Mouse (Mus musculus): Measurements from ENCODE around the gene Zbtb8a. TPM values are rescaled to one million over a fixed set of nuclear protein-coding genes. Genes with fewer than 3 reads are reported as not detected.

Gene Zbtb8a
- total and polyA plus RNA-seq, 2 experiments from 2014 or later, result 15.3 to 26.9 TPM

DNA sequence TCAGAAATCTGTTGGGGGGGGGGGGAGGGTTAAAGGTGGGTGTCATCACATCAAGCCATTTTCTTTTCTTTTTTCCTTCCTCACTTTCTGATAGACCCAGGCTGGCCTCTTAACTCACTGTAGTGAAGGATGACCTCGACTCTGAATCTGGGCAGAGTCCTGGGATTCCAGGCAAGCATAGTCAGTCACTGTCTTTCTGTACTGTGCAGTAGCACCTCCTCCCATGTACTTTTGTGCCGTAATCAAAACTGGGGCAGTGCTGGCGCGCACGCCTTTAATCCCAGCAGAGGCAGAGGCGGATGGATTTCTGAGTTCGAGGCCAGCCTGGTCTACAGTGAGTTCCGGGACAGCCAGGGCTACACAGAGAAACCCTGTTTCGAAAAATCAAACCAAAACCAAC, 74.1 kb downstream of the Zbtb8a start:
- Histone ChIP-seq H3K9ac (replicated peaks; ENCODE audit: low read length) (no peak overlapping the region), H3K27ac (no peak overlapping the region), H3K27me3 (ENCODE audit: insufficient read depth, low read length) (no peaks in the 10 kb centered on the region), H3K4me2 (ENCODE audit: low read depth, low read length) (no peak overlapping the region), H3K4me1 (ENCODE audit: insufficient read depth, low read length) (no peaks in the 10 kb centered on the region), H3K36me3 (ENCODE audit: insufficient read depth, low read length) (peaks cover 20% of the 10 kb centered on the region; the same call in 1 of the 2 replicates), H3K4me3 (ENCODE audit: low read length) (no peak overlapping the region), H3K9me3 (ENCODE audit: low read length) (no peaks in the 10 kb centered on the region)
- no peak for DNase-seq (ENCODE audit: low spot score)
- TF ChIP-seq CTCF (IDR thresholded peaks at IDR 0.05; ENCODE audit: low read depth), result no peak
- ATAC-seq, result no peak
- WGBS, result 87% methylated on average over 9 of the region's 9 CpGs

Other genes starting within 250 kb of the Zbtb8a start
- 33.5 and 38.4 TPM in 2 replicates for gene Fndc5, start 241.1 kb downstream of the Zbtb8a start, total RNA-seq (2014; rRNA removed)
- gene Fndc5, start 241.1 kb downstream of the Zbtb8a start, polyA plus RNA-seq (2015; fragmentation: Nextera tagmentation; extraction: Ambion mirVana), result 19.6 and 20.1 TPM in 2 replicates
- 35.9 and 36.8 TPM in 2 replicates for gene S100pbp, start 188.4 kb downstream of the Zbtb8a start, total RNA-seq (2014; rRNA removed)
- gene S100pbp, start 188.4 kb downstream of the Zbtb8a start, polyA plus RNA-seq (2015; fragmentation: Nextera tagmentation; extraction: Ambion mirVana), result 16.2 and 16.9 TPM in 2 replicates
- gene Yars, start 188.4 kb downstream of the Zbtb8a start, total RNA-seq (2014; rRNA removed), result 56.0 and 79.6 TPM in 2 replicates
- 101 and 102 TPM in 2 replicates for gene Yars, start 188.4 kb downstream of the Zbtb8a start, polyA plus RNA-seq (2015; fragmentation: Nextera tagmentation; extraction: Ambion mirVana)
- 23.1 and 29.0 TPM in 2 replicates for gene C77080, start 116.7 kb downstream of the Zbtb8a start, total RNA-seq (2014; rRNA removed)
- gene C77080, start 116.7 kb downstream of the Zbtb8a start, polyA plus RNA-seq (2015; fragmentation: Nextera tagmentation; extraction: Ambion mirVana), result 4.9 and 5.3 TPM in 2 replicates
- gene Sync, start 90.5 kb downstream of the Zbtb8a start, total RNA-seq (2014; rRNA removed), result 1.9 and 3.3 TPM in 2 replicates
- 1.9 and 2.0 TPM in 2 replicates for gene Sync, start 90.5 kb downstream of the Zbtb8a start, polyA plus RNA-seq (2015; fragmentation: Nextera tagmentation; extraction: Ambion mirVana)
- gene Rbbp4, start 42.7 kb downstream of the Zbtb8a start, total RNA-seq (2014; rRNA removed), result 71.3 and 83.2 TPM in 2 replicates
- 234 and 236 TPM in 2 replicates for gene Rbbp4, start 42.7 kb downstream of the Zbtb8a start, polyA plus RNA-seq (2015; fragmentation: Nextera tagmentation; extraction: Ambion mirVana)
- 4.3 and 5.7 TPM in 2 replicates for gene Zbtb8os, start 42.4 kb downstream of the Zbtb8a start, total RNA-seq (2014; rRNA removed)
- 23.5 and 27.4 TPM in 2 replicates for gene Zbtb8os, start 42.4 kb downstream of the Zbtb8a start, polyA plus RNA-seq (2015; fragmentation: Nextera tagmentation; extraction: Ambion mirVana)
- 9.7 and 15.3 TPM in 2 replicates for gene Zbtb8b, start 62.7 kb upstream of the Zbtb8a start, total RNA-seq (2014; rRNA removed)
- 11.3 and 12.9 TPM in 2 replicates for gene Zbtb8b, start 62.7 kb upstream of the Zbtb8a start, polyA plus RNA-seq (2015; fragmentation: Nextera tagmentation; extraction: Ambion mirVana)
- gene Bsdc1, start 83.5 kb upstream of the Zbtb8a start, total RNA-seq (2014; rRNA removed), result 55.2 and 60.6 TPM in 2 replicates
- 25.3 and 27.1 TPM in 2 replicates for gene Bsdc1, start 83.5 kb upstream of the Zbtb8a start, polyA plus RNA-seq (2015; fragmentation: Nextera tagmentation; extraction: Ambion mirVana)
- not detected in 2 replicates for gene Tssk3, start 112.9 kb upstream of the Zbtb8a start, total RNA-seq (2014; rRNA removed)
- gene Tssk3, start 112.9 kb upstream of the Zbtb8a start, polyA plus RNA-seq (2015; fragmentation: Nextera tagmentation; extraction: Ambion mirVana), result 1.1 and 1.3 TPM in 2 replicates
- gene Fam229a, start 113.1 kb upstream of the Zbtb8a start, total RNA-seq (2014; rRNA removed), result 3.9 TPM in 1 of 2 replicates, not detected in the other
- gene Fam229a, start 113.1 kb upstream of the Zbtb8a start, polyA plus RNA-seq (2015; fragmentation: Nextera tagmentation; extraction: Ambion mirVana), result 3.0 and 3.1 TPM in 2 replicates
- gene Marcksl1, start 135.5 kb upstream of the Zbtb8a start, total RNA-seq (2014; rRNA removed), result 1,438 and 1,538 TPM in 2 replicates
- gene Marcksl1, start 135.5 kb upstream of the Zbtb8a start, polyA plus RNA-seq (2015; fragmentation: Nextera tagmentation; extraction: Ambion mirVana), result 1,583 and 1,620 TPM in 2 replicates
- 20.7 and 38.0 TPM in 2 replicates for gene Hdac1, start 164.6 kb upstream of the Zbtb8a start, total RNA-seq (2014; rRNA removed)
- 56.6 and 62.1 TPM in 2 replicates for gene Hdac1, start 164.6 kb upstream of the Zbtb8a start, polyA plus RNA-seq (2015; fragmentation: Nextera tagmentation; extraction: Ambion mirVana)
- gene Lck, start 195.5 kb upstream of the Zbtb8a start, total RNA-seq (2014; rRNA removed), result 10.1 and 12.5 TPM in 2 replicates
- gene Lck, start 195.5 kb upstream of the Zbtb8a start, polyA plus RNA-seq (2015; fragmentation: Nextera tagmentation; extraction: Ambion mirVana), result 12.2 and 13.0 TPM in 2 replicates
- gene Fam167b, start 200.4 kb upstream of the Zbtb8a start, total RNA-seq (2014; rRNA removed), result not detected in 2 replicates
- 0.33 and 0.48 TPM in 2 replicates for gene Fam167b, start 200.4 kb upstream of the Zbtb8a start, polyA plus RNA-seq (2015; fragmentation: Nextera tagmentation; extraction: Ambion mirVana)
- gene Eif3i, start 222.5 kb upstream of the Zbtb8a start, total RNA-seq (2014; rRNA removed), result 364 and 401 TPM in 2 replicates
- gene Eif3i, start 222.5 kb upstream of the Zbtb8a start, polyA plus RNA-seq (2015; fragmentation: Nextera tagmentation; extraction: Ambion mirVana), result 231 and 233 TPM in 2 replicates
- gene Tmem234, start 222.6 kb upstream of the Zbtb8a start, total RNA-seq (2014; rRNA removed), result 150 and 182 TPM in 2 replicates
- 216 and 221 TPM in 2 replicates for gene Tmem234, start 222.6 kb upstream of the Zbtb8a start, polyA plus RNA-seq (2015; fragmentation: Nextera tagmentation; extraction: Ambion mirVana)
- gene Dcdc2b, start 236.1 kb upstream of the Zbtb8a start, total RNA-seq (2014; rRNA removed), result not detected in 2 replicates
- gene Dcdc2b, start 236.1 kb upstream of the Zbtb8a start, polyA plus RNA-seq (2015; fragmentation: Nextera tagmentation; extraction: Ambion mirVana), result 4.1 TPM in 2 replicates
- gene Iqcc, start 241.0 kb upstream of the Zbtb8a start, total RNA-seq (2014; rRNA removed), result 11.2 and 12.0 TPM in 2 replicates
- 21.0 and 21.1 TPM in 2 replicates for gene Iqcc, start 241.0 kb upstream of the Zbtb8a start, polyA plus RNA-seq (2015; fragmentation: Nextera tagmentation; extraction: Ambion mirVana)
- 55.0 and 77.7 TPM in 2 replicates for gene Ccdc28b, start 245.8 kb upstream of the Zbtb8a start, total RNA-seq (2014; rRNA removed)
- 150 and 157 TPM in 2 replicates for gene Ccdc28b, start 245.8 kb upstream of the Zbtb8a start, polyA plus RNA-seq (2015; fragmentation: Nextera tagmentation; extraction: Ambion mirVana)

Measured in hindbrain, postnatal 0 days (tissue).